Mouse (Mus musculus) heart, postnatal 0 days (tissue): ENCODE data around the gene Pdzrn3.

Experiments
- CTCF ChIP-seq: IDR thresholded peaks from 2 replicates; pipeline ENCODE4 v1.5.1; 2016; ENCODE audit warnings: antibody characterized with exemption, control low read depth, low read depth
- EP300 ChIP-seq: IDR thresholded peaks from 2 replicates; pipeline ENCODE4 v1.6.1; 2016; ENCODE audit warnings: antibody characterized with exemption, low read depth

DNA sequence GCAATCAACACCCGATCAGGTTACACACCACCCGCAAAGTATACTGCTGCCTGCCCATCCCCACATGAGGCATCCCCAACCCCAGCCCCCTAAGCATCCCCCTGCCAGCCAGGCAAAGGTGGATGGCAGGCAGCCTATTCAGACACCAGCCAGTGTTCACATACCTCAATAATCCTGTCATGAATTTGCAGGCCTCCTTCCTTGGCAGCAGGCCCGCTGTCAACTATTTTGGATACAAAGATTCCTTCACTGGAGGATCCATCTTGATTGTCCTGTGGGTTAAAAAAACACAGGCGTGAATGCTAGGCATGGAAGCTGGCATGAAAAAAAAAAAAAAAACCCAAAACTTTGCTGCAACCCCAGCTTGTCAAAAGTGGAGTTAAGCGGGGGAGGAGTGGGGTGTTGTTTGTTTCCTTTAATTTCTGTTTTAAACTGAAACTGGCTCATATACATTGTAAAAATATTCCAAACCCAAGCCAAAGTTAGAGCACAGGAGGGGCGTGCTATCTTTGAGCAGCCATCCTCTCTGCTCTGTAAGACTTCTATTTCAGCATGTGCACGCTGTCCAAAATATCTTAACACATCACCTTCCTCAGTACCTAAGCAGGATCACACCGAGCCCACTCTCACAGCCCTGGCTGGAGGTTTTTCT is 23.3 kb downstream of the Pdzrn3 start:
- TF ChIP-seq CTCF: no peak
- peak; percentile 81 for TF ChIP-seq EP300
